Mouse (Mus musculus): ENCODE measurements around the gene Myo1e. TPM values are rescaled to one million over a fixed set of nuclear protein-coding genes. Genes with fewer than 3 reads are reported as not detected.

The Myo1e gene
- total RNA-seq, 2 experiments from 2014 or later = 14.1 to 14.7 TPM

DNA sequence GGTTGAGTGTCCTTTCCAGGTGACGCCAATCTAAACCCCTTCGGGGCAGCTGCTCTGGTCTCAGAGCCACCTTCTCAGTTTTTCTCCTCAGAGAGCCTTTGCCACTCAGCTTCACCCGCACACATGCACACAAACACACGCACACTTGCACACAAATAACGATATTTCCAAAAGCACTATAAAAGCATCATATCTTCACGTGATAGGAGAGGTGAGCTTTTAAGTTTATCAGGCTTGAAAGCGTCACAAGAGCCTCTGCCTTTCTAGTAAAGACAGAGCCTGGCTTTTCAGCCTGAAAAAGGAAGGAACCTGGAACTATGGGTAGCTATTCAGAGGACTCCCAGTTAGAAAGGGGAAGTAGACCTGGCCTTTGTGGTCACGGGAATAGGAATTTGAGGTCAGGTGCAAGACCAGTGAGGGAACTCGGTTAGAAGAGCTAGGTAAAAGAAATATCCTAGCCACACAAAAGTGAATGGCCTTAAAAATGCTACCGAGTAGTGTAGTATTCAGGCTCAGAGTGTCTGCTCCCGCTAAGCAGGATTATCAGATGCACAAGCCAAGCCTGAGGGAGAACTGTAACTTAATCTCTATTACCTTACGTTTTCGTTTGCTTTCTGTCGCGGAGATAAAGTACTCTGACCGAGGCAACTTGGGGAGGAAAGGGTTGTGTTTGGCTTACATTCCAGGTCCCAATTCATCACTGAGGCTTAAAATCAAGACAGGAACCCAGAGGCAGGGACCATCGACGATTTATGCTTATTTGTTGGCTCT, 178.0 kb downstream of the Myo1e start:
- no peak overlapping the region for H3K4me3 ChIP-seq
- intact Hi-C loops (cut with DNase I) = no loop called here
- no peak overlapping the region for H3K27ac ChIP-seq
- TF ChIP-seq CTCF (IDR thresholded peaks at IDR 0.05) = no peak
- DNase-seq (ENCODE audit: extremely low spot score in 1 of 2, low spot score in 2 of 2) = no peak

- H3K27ac ChIP-seq = no peak overlapping the region
- DNase-seq (ENCODE audit: extremely low spot score in 1 of 2, low spot score in 2 of 2) = no peak
- H3K4me3 ChIP-seq = no peak overlapping the region
- intact Hi-C loops (cut with DNase I) = no loop called here
- TF ChIP-seq CTCF (IDR thresholded peaks at IDR 0.05) = no peak
Measured at GRCm38 (mm10) chr9:70387410-70388119, 180.4 kb downstream of the Myo1e start.

DNA sequence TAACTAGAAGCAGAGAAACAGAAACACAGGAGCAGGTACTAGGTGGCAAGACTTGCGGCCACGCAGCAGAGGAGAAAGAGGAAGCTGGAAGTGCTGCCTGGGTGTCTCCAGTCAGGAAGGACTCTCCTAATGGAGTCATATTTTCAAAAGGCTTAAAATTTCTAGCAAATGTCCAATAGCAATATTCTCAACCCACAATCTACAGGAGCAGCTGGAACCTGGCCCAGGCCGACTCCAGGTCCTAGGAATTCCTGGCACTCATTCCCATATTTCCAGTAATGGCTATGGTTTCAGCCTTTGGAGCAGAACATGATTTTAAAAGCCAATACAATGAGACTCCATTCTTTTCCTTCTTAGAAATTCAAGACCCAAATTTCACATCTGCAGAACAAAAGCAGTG, 182.4 kb downstream of the Myo1e start:
- TF ChIP-seq CTCF (IDR thresholded peaks at IDR 0.05) = no peak

DNA sequence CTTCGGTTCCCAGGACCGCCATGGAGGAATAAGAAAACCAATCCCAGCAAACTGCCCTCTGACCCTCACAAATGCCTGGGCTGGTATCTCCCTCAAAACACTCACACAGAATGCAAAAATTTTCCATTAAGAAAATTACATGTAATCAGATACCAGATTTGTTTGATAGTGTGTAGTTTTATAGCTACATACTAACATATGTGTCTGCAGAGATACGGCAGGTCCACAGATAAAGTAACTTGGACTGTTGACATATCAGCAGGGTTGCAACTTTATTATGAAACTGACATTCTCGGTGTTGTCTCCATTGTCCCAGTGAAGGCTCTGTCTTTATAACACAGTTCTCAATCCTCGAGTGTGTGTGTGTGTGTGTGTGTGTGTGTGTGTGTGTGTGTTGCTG, 183.9 kb downstream of the Myo1e start:
- intact Hi-C loops (cut with DNase I) = loop anchor here (5.0 kb wide), 2 partner anchors 184 to 374 kb away; partner anchors contain the start of gene Myo1e
- Histone ChIP-seq H3K4me3 (no peak overlapping the region), H3K27ac (no peak overlapping the region)
- TF ChIP-seq CTCF (IDR thresholded peaks at IDR 0.05) = no peak
- DNase-seq (ENCODE audit: extremely low spot score in 1 of 2, low spot score in 2 of 2) = no peak

More for the DNA sequence above, 182.4 kb downstream of the Myo1e start:
- DNase-seq (ENCODE audit: extremely low spot score in 1 of 2, low spot score in 2 of 2) = no peak
- intact Hi-C loops (cut with DNase I) = no loop called here
- Histone ChIP-seq H3K27ac (no peak overlapping the region), H3K4me3 (no peak overlapping the region)

- no peak for TF ChIP-seq CTCF (IDR thresholded peaks at IDR 0.05)
- intact Hi-C loops (cut with DNase I) = loop anchor here (2.0 to 5.0 kb wide), 3 partner anchors 185 to 375 kb away; partner anchors contain the start of gene Myo1e
- no peak for DNase-seq (ENCODE audit: extremely low spot score in 1 of 2, low spot score in 2 of 2)
- Histone ChIP-seq H3K27ac (no peak overlapping the region), H3K4me3 (no peak overlapping the region)
Measured at GRCm38 (mm10) chr9:70391660-70392562, 184.8 kb downstream of the Myo1e start.

DNA sequence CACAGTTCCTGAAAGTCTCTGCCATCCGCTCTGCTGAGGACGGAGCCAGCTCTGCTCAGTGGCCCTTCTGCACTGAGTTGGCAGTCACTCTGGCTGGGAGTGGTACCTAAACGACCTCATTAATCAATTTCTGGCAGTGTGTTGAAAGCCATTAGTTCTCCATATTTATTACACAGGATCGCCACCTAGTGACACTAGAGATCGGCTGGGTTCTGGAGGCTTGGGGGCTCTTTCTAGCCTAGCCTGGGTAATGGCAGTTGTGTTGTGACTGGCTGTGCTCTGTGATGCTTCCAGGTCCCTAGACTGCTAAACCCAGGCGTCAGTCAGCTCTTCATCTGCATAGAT, 185.4 kb downstream of the Myo1e start:
- H3K27ac ChIP-seq = no peak overlapping the region
- DNase-seq (ENCODE audit: extremely low spot score in 1 of 2, low spot score in 2 of 2) = peak; percentile 41 to 48
- intact Hi-C loops (cut with DNase I) = loop anchor here (2.0 to 5.0 kb wide), 3 partner anchors 185 to 375 kb away; partner anchors contain the start of gene Myo1e
- H3K4me3 ChIP-seq = no peak overlapping the region
- peak; percentile 69 for TF ChIP-seq CTCF (IDR thresholded peaks at IDR 0.05)

DNA sequence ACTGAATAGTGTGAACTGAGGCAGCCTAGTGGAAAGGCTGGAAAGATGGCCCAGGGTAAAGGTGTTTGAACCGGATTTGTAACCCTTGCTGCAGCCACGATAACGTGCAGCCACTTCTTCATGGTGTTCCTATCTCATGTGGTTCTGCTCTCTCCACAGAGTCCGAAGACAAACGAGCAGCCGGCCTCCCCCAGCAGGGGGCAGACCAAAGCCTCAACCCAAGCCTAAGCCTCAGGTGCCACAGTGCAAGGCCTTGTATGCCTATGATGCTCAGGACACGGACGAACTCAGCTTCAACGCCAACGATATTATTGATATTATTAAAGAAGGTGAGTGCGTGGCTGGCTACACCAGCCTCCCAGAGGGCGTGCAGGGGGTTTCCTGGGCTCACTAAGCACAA, 188.5 kb downstream of the Myo1e start:
- Histone ChIP-seq H3K4me3 (no peak overlapping the region), H3K27ac (no peak overlapping the region)
- peak; percentile 47 for TF ChIP-seq CTCF (IDR thresholded peaks at IDR 0.05)
- DNase-seq (ENCODE audit: extremely low spot score in 1 of 2, low spot score in 2 of 2) = peak in 1 of 2 experiments; percentile 33
- intact Hi-C loops (cut with DNase I) = no loop called here

GRCm38 (mm10) chr9:70396083-70396482, 188.9 kb downstream of the Myo1e start:
- intact Hi-C loops (cut with DNase I) = no loop called here
- TF ChIP-seq CTCF (IDR thresholded peaks at IDR 0.05) = no peak
- DNase-seq (ENCODE audit: extremely low spot score in 1 of 2, low spot score in 2 of 2) = no peak
- no peak overlapping the region for H3K4me3 ChIP-seq
- H3K27ac ChIP-seq = no peak overlapping the region

- intact Hi-C loops (cut with DNase I) = no loop called here
- no peak overlapping the region for H3K4me3 ChIP-seq
- DNase-seq (ENCODE audit: extremely low spot score in 1 of 2, low spot score in 2 of 2) = peak in 1 of 2 experiments; percentile 22
- peak overlapping the region; percentile 59 for H3K27ac ChIP-seq
- TF ChIP-seq CTCF (IDR thresholded peaks at IDR 0.05) = no peak
Measured at GRCm38 (mm10) chr9:70401937-70402539, 194.9 kb downstream of the Myo1e start.

- intact Hi-C loops (cut with DNase I) = no loop called here
- Histone ChIP-seq H3K4me3 (no peak overlapping the region), H3K27ac (no peak overlapping the region)
- no peak for TF ChIP-seq CTCF (IDR thresholded peaks at IDR 0.05)
- no peak for DNase-seq (ENCODE audit: extremely low spot score in 1 of 2, low spot score in 2 of 2)
Measured at GRCm38 (mm10) chr9:70406596-70406995, 199.4 kb downstream of the Myo1e start.

DNA sequence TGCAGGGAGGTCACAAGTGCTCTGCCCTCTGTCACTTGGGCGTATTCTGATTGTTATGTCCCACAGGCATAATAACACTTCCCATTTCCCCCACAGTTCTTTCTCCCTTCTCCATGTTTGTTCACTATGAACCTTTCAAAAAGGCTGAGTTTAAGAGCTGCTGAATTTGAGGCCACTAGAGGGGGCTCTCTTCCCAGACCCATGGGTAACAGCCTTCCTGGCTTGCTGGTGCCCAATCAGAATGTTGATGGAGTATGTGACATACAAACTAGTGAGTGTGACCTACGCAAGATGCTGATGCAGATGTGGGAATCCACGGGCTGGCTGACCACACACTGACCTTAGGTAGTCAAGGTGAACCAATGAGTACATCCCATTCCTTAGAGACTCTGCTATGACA, 201.6 kb downstream of the Myo1e start:
- peak; percentile 60 for TF ChIP-seq CTCF (IDR thresholded peaks at IDR 0.05)
- intact Hi-C loops (cut with DNase I) = no loop called here
- DNase-seq (ENCODE audit: extremely low spot score in 1 of 2, low spot score in 2 of 2) = no peak
- H3K27ac ChIP-seq = no peak overlapping the region
- no peak overlapping the region for H3K4me3 ChIP-seq
